Mouse (Mus musculus) kidney, postnatal 36 days (tissue): ENCODE results near the gene Ccdc15.
"Not testable (repeated sequence)": the region's sequence is repeated elsewhere in the genome, so short reads cannot be mapped to it uniquely, and the experiment has no call there.

ENCODE experiments used
- DNase-seq, 2 experiments: peaks; one replicate each; pipeline ENCODE4 v3.0.0; 2021 to 2022; ENCODE audit warnings: mixed read lengths in 2 of 2

Gene Ccdc15

GRCm38 (mm10) chr9:37349050-37349449 is 818 bp upstream of the Ccdc15 start:
- DNase-seq = no peak

GRCm38 (mm10) chr9:37347184-37347987 is 846 bp downstream of the Ccdc15 start:
- DNase-seq = no peak

DNA sequence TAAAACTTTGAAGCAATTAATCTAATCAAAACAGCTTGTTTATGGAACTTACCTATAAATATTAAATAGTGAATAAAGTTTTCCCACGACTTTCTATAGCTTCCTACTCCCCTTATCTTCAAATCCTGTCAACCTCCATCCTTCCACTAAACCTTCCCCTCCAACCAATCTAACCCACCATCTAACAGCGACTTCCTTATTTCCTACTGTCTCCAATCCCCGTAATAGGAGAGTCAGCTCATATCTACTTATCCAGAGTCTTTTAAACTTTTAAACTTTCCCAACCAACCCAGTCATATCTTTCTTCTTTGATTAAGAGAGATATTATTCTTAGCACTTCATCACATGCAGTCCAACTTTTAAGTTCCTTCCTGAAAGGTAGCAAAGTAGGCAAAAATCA is 2.8 kb downstream of the Ccdc15 start:
- no peak for DNase-seq

- DNase-seq = no peak
Observed at GRCm38 (mm10) chr9:37329456-37329855, 18.8 kb downstream of the Ccdc15 start.

DNA sequence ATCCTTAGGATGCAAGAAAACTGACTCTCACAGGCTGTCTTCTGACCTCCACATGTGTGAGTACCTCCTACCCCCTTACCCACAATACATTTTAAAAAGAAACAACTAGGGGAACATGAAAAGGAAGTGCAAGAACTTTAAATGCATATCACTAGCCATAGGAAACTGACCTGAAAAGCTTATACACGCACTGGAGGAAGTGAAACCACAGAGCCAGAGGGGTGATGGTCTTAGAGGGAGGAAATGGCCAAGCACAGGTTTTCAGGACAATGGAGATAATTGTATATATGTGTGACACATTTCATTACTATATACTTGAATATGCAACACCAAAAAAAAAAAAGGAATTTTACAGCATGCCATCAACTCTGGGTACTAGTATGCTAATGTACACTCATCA is 46.5 kb downstream of the Ccdc15 start:
- no peak for DNase-seq

GRCm38 (mm10) chr9:37300501-37300900 is 47.7 kb downstream of the Ccdc15 start:
- DNase-seq = not testable (repeated sequence)

GRCm38 (mm10) chr9:37295586-37295985 is 52.6 kb downstream of the Ccdc15 start:
- no peak for DNase-seq

GRCm38 (mm10) chr9:37266622-37267021 is 81.6 kb downstream of the Ccdc15 start:
- no peak for DNase-seq

- peak; percentile 36 to 73 for DNase-seq
Observed at GRCm38 (mm10) chr9:37255889-37256225, 92.4 kb downstream of the Ccdc15 start.

DNA sequence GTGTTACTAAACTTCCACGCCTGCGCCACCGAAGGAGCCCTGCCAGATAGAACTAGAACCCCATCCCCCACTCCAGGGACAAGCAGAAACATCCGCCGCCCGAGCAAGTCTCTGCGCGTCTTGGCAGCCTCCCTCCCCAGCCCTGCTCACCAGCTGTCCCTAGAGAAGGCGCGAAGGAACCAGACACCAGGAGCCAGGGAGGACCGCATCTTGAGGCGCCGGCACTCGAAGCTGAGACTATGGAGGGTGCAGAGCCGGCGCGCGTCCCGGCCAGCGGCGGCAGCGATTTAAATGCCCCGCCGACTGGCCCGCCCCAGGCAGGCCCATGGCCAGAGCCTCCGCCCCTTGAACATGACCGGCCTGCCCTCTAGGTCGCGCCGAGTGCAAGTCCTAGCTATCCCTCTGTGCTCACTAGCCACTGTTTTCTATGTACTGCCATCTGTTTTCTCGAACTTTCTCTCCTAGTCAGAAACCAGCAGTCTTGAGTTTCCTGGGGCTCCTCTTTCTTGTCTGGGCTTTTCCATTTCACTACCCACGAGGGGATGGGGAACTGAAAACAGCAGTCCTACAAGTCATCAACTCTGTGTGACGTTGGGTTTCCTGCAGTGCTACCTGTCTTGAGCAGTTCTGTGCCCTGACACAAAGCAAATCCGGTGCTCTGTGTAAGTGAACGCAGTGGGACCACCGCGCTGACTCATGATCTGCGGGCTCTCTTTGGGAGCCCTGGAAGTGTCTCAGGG is 92.9 kb downstream of the Ccdc15 start, which contains the start of gene Slc37a2:
Slc37a2 (minus strand) TSS at position 590 of the 740 bp plus-strand sequence.
- DNase-seq = peak; percentile 72 to 83

DNA sequence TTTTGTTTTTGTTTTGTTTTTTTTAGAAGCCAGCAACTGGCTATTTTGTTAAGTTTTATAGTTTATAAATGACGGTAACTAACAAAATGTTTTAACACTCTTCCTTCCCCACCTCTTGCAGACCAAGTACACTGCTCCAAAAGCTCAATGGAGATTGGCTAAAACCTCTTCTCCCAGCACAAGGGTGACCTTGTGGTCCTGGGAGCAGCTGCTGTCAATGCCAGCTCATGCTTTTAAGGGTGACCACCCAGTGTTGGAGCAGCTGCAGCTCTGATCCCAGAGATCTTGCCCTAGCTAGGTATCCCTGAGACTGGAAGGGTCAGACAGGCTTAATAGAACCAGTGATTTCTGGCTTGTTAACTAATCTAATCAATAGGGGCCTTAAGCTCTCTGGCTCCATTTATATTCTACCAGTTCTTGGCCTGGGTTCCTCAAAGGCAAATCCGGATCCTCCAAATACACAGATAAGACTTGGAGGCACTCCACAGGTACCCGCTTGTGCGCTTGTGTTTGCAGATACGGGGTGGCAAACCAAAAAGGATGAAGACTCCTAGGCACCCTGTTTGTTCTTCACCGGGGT is 93.6 kb downstream of the Ccdc15 start:
- DNase-seq = no peak

GRCm38 (mm10) chr9:37250631-37251030 is 97.6 kb downstream of the Ccdc15 start:
- no peak for DNase-seq

DNA sequence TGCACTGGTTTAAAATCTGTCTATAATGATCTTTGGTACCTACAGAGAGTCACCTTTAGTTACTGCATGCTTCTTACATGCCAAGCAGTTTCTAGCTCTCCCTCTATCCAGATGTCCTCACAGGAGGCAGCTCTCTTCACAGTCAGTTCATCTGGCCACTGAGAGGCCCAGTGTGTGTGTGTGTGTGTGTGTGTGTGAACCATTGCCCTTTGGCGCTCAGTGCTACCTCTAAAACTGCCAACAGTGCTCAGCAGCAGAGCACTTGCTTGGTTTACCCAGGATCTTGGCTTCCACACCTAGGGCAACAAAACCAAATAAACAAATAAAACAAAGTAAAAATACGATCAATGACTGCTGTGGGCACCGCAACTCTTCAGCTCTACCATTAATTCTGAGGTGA is 98.3 kb downstream of the Ccdc15 start:
- no peak for DNase-seq

DNA sequence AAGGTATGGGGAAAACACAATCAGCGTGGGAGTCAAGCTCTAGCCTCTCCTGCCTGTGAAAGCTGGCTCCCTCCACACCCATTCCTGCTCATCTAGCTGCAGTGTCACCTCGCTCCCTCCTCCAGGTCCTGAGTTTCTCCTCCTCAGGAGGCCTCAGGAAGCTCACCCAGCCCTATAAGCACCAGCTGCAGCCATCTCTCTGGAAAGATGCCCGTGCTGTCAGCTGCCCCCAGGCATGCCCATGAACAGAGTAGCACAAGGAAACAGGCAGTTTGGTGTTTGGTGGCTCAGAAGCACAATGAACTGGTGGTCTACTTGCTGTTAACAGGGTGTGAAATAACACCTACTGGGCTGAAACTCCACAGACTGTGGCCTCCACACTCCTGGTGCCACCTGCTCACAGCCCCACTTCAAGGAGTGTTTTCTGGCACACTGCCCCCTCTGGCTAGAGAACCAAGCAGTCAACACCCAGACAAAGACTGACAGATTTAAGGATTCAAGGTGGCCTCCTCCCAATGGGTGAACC is 99.8 kb downstream of the Ccdc15 start:
- DNase-seq = no peak

- DNase-seq = peak; percentile 35 to 60
Observed at GRCm38 (mm10) chr9:37247429-37247828, 100.8 kb downstream of the Ccdc15 start.

GRCm38 (mm10) chr9:37245810-37246209 is 102.4 kb downstream of the Ccdc15 start:
- no peak for DNase-seq

DNA sequence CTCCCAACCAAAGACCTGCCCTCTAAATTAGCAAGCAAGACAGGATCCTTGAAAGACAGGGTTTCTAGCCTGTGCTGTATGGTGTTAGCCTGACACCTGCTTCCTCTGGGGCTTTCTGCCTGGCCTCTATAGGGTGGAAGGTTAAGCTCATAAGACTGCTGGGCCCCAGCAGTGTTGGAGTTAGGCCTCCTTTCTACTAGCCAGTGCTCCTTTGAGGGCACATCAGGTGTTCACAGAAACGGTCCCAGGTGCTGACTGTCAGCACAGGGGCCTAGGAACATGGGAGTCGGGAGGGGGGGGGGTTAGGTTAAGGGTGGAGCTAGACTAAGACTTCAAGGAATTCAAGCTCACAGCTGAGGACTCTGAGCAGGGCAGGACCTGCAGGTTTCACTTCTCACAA is 102.8 kb downstream of the Ccdc15 start:
- no peak for DNase-seq

DNA sequence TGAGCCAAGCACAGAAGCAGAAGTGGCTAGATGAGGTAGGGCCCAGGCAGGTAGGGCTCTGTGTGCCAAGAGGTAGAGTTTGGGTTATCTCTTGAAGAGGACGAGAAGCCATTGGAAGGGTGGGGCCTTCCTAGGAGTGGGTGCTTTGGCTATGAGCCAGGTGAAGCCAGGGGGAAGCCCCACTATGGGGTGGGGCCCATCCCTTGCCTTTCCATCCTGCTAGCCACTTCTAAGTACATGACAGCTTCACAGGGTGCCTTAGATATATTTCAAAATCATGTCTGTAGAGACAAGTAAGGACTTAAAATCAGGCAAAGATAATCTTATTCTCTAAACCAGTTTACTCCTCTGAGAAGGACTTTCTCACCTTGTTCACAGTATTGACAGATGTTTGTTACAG is 103.6 kb downstream of the Ccdc15 start:
- DNase-seq = no peak

- DNase-seq = no peak
Observed at GRCm38 (mm10) chr9:37242764-37243163, 105.5 kb downstream of the Ccdc15 start.

DNA sequence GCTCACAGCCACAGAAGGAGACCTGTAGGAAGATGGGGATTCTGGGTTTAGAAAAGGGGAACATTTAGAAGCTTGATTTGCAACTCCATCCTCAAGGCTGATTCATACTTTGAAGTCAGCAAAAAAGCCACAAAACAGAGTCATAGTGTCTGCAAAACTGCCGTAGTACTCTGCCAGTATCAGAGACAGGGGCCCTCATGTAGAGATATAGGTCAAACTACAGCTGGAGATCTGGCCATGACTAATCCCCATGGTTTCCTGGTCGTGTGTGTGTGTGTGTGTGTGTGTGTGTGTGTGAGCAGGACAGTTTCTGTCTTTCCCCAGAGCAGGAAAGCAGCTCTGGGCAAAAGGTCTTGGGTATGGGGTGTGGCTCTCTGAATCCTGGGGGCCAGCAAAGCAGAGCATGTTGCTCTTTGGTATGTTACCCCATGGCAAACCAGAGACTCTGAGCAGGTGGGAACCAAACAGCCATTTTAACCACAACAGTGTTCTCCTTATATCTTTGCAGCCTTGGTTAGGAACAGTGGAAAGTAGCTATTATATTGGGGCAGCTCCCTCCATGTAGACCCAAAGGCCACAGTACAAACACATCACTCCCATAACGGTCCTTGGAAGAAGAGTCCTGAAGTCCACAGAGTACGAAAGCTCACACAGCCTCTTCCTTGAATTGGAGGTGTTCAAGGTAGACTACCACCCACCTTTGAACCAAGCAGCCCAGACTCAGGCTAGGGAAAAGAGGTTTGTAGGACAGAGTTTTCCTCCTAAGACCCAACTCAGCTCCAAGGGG is 112.1 kb downstream of the Ccdc15 start:
- no peak for DNase-seq

DNA sequence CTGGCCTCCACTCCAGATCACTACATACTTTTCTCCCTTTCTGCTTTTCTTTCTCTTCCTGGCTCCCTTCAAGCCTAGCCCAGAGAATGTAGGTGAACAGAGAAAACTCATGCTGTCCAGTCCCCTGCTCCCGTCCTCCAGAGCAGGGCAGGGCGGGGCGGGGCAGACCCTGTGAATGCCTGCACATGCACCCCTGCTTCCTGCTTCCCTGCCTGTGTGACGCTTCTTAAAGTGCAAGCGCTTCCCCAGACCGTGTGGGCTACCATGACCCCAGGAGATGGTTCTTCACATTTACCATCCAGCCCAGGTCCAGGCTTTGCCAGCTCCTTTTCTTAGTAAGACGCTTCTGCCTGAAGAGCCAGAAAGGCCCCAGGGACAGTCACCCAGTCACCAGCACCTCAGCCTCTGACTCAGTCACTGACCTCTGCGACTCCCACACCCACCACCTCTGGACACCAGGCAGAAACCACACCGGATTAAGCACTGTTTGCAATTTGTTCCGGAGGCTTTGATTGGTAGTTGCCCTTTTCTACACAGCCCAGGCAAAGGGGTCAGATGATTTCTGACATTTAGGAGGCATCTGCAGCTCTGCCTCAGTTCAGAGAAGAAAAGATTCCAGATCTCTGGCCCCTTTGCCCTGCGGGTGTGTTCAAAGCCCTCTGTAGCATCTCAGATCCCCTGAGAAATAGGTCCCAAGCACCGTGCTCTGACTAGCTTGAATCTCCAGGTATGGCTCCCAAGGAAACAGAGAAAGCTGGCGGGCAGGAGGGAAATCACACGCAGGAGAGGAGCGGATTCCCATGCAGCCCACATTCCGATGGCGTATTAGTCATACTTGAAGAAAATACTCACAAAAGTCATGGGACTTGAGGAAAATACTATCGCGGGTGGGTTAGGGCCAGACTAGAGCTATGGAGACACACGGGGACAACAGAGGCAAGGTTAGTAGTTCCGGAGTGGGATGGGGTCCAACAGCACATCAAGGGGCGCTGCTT is 115.7 kb downstream of the Ccdc15 start:
- DNase-seq = no peak
